Mouse (Mus musculus) right cerebral cortex, postnatal 36 days (tissue): ENCODE measurements around the gene Hmcn2.

Experiments
- DNase-seq, 2 experiments: peaks; one replicate each; pipeline ENCODE4 v3.0.0; 2022; ENCODE audit warnings: low spot score in 2 of 2, mixed read lengths in 1 of 2

The Hmcn2 gene

DNA sequence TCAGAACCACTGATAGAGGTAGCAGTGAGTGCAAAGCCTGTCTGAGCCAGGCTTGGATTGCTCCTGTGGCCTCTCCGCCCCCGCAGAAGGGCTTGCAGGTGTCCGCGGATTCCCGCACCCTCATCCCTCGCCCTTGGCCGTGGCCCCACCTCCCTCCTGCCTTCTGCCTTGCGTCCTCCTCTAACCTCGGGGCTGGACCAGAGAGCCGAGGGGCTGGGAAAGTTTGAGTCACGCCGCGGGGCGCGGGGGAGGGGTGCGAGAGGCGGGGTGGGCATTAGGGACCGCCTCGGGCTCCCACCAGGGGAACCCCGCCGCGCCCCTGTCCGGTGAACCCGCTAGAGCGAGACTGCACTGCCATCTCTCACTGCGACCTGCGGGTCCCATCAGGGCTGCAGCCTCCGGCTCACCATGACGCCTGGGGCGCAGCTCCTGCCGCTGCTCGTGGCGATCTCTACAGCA lies at the start of gene Hmcn2:
Gene Hmcn2 (plus strand): TSS at position 409 of the 459 bp plus-strand sequence.
- DNase-seq = no peak

DNA sequence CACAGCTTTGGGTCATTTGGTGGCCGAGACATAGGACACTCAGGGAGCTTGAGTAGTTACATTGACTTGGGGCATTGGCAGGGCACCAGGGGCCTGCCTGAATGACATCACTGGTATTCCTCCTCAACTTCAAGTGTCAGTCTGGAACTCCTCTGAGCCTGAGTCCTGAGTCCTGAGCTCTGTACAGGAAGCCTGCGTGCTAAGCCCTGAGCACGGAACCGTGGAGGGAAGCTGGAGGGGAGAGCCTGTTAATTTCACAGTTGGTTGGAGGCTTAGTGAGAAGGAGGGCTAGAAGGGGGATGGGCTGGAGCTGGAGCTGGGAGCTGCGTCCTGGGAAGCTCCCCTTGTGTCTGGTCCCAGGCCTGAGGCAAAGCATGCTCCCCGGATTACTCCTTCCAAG lies 46.8 kb upstream of the Hmcn2 start:
- DNase-seq = no peak

DNA sequence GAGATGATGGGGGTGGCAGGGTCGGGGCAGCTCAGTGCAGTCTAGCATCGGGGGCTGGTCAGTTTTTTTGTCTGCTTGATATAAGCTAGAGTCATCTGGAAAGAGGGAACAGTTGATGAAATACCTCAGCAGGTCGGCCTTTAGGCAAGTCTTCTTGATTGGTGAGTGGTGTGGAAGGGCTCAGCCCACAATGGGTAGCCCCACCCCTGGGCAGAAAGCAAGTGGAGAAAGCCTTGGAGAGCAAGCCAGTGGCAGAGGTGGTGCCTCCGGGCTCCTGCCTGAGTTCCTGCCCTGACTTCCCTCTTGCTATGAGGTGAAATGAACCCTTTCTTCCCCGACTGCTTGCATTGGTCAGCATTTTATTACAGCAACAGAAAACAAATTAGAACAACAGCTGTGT lies 45.6 kb upstream of the Hmcn2 start:
- DNase-seq = no peak

DNA sequence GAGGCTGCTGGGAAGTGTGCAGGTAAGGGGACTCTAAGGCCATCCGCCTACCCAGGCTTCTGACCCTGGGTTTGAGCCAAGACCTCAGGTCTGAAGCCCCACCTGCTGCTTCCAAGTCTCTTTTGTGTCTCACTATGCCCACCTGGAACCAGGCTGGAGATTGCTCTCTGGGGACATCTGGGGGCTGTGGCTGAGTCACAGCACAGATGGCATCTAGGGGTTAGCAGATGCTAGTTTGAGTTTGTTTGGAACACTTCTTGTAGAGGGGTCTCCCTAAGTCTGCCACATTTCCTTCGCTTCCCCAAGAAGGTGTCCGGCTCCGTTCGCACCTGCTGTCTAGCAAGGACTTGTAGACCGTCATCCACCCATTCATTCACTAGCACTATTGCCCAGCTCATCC lies 45.0 kb upstream of the Hmcn2 start:
- DNase-seq = no peak

DNA sequence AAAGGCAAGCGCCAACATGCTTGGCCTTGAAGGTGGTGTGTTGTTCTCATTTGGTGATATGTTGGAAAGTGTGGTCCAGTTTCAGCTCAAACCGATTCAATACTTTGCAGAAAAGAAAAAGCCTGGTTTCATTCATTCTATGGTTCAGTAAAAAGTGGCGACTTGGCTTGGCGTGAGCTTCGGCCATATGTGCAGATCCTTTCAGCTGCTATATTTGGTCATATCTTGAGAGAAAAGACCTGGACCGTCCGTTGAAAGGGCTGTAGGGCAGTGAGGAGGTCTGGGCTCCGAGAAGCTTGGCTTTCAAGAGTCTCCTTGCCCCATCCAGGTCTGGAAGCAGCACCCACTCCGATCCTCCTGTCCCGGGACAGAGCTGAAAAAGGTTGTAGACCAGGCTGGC lies 44.4 kb upstream of the Hmcn2 start:
- DNase-seq = no peak

DNA sequence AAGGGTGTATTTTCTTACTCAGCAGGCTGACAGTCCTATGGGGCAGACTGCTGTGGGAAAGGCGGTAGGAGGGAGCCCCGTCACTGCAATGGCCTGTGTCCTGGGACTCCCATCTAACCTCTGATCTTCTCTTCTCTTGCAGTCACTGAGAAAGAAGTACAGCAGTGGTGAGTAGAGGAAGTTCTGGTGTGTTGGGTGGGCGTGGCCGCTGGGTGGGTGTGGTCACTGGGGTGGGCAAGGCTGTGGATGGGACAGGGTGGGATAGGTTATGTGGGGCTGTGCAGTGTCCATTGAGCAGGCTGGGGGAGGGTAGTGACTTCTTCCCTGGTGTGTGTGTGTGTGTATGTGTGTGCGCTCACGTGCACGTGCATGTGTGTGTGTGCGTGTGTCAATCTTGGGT lies 43.7 kb upstream of the Hmcn2 start:
- no peak for DNase-seq

DNA sequence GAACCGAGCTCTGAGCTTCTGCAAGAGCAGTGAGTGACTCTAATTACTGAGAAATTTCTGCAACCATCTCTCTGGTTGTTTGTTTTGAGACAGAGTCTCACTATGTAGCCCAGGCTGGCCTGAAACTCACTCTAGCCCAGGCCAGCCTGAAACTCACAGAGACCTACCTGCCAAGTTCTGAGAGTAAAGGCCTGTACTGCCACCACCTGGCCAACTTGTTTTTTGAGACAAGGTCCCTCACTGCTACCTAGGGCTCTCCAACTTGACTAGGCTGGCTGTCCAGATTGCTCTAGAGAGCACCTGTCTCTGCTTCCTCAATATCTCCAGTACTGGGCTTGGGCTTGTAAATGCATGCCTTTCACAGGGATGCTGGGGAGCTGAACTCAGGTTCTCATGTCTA lies 43.1 kb upstream of the Hmcn2 start:
- DNase-seq = no peak

DNA sequence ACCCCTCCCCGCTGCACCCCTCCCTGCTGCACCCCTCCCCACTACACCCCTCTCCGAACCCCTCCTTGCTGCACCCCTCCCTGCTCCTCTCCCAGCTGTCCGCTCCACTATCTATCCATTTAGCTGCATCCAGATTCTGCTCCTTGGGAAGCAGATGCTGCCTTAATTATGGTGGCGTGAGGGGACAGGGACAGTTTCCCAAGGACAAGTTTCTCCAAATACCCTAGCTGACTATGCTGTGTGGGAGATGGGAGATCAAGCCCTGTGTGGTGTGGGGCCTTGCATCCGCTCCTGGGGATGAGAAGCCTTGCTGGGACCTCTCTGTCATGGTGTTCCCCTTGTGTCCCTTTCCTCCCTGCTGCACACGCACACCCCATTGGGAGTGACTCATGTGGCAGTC lies 39.2 kb upstream of the Hmcn2 start:
- no peak for DNase-seq

DNA sequence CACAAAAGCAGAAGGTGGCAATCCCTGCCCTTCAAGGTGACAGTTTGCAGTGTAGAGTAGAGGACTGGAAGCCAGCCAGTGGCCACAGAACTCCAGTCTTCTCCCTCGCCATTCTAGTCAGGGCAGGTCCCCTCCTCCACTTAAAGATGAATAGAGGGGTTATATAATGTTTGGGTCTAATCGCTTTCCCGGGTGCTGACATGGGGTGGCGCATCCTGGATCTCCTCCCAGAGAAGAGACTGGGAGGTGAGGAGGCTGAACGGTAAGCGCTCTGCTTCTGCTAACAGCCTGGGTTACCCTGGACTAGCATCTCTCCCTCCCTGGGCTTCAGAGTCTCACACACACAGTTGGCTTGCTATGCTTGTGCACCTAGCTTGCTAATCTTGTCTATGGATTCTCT lies 36.4 kb upstream of the Hmcn2 start:
- no peak for DNase-seq

DNA sequence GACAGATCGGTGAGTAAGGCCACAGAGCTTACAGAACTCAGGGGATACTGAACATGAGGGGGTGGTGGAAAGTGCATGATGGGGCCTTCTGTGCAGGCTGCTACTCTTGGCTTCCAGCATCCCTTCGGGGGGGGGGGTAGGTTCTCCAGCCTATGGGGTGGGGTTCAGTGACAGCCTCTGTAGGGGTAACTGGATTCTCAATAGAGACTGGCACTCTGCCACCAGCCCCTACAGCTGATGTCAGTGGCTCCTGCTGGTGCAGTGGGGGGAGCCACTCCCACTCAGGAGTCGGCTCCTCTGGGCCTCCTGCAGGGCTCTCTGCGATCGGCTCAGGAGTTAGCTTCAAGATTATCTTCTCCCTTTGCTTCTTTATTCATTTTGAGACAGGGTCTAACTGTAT lies 35.7 kb upstream of the Hmcn2 start:
- DNase-seq = no peak

DNA sequence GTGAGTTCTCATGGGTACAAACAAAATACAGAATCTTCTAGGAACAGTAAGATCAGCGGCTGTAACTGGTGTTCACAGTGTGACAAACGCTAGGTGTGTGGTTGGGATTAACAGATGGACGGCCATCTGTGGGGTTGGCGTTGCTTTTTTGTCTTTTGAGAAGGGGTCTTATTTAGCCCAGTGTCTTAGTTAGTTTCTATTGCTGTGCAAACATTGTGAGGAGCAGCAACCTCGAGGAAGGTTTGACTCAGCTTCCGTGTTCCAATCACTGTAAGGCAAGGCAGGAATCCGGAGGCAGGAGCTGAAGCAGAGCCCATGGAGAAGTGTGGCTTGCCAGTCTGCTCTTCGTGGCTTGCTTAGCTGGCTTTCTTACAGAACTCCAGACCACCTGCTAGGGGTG lies 33.1 kb upstream of the Hmcn2 start:
- DNase-seq = no peak

DNA sequence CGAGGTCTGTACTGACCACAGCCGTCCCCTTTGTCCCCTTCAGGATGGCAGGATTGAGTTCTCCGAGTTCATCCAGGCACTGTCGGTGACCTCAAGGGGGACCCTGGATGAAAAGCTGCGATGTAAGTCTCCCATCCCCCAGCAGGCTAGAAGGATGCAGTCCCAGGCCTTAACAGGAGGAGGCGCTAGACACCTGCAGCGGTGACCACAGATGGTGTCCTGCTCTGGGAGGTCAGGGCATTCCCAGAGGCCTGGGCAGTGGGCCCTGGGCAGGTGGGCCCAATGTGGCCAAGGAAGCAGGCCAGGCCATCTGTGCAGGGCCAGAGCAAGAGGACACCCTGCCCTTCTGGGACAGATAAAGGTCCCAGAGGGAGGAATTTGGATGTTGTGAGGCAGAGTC lies 31.9 kb upstream of the Hmcn2 start:
- no peak for DNase-seq

DNA sequence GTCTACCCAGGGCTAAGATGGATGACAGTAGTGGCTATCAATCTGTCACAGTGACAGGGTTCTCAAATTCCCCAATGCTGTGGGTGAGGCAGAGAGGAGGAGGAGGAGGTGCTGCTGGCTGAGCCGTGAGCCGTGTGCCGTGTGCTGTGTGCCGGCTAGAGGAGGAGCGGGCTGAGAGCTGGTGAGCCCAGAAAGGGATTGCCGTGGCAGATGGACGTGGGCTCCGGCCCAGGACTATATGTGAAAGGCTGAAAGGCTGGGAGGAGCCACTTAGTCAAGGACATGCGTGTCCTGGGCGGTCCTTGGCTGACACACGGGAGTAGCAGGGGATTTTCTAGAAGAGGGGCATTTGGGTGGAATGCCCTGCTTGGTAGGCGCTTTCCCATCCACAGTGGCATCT lies 31.3 kb upstream of the Hmcn2 start:
- DNase-seq = peak in 1 of 2 experiments; percentile 36

DNA sequence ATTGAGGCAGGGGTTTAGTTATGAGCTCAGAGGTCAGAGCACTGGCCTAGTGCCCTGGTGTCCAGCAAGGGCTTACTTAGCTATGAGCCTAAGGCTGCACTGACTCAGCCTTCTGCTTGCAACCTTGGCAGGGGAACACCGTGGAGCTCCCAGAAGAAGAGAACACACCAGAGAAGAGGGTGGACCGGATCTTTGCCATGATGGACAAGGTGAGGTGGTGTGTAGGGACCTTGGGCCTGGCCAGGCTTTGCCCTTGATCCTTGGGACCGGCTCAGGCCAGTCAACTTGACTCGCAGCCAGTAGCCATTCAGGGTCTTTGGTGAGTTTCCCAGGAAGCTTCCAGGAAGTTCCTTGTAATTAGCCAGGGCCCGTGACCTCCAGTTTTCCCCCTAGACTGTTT lies 29.7 kb upstream of the Hmcn2 start:
- DNase-seq = no peak

DNA sequence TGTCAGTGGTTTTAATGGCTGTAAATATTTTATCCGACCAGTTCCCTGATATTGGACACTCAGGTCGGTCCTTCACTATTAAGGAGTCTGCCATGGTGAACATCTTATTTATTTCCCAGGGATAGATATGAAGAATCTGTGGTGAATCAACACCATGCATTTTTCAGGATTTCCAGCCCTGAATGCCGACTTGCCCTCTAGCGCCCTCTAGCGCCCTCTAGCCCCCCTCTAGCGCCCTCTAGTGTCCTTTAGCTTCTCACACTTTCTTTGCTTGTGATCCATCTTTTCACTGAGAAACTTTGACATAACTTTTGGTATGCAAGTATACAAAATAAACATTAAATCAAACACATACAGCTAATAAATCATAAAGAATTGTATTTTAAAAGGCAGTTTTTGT lies 22.8 kb upstream of the Hmcn2 start:
- no peak for DNase-seq

DNA sequence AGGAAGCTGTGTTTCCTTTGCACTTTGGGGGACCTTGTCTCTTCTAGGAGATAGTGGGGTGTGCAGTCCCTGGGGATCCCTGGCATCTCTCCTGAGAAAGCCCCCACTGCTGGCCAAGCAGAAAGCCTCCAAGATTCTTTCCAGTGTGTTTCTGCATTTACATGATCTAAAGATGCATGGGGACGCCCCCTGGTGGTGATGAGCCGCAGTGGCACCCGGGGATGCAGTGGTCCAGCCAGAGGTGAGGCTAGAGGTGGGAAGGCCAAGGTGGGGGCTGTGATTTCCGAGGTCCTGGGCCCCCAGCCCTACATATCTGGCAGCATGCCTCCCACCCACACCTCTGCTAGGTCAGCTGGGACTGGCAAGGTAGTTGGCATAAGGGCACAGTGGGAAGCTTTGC lies 19.2 kb upstream of the Hmcn2 start:
- peak; percentile 65 to 69 for DNase-seq

DNA sequence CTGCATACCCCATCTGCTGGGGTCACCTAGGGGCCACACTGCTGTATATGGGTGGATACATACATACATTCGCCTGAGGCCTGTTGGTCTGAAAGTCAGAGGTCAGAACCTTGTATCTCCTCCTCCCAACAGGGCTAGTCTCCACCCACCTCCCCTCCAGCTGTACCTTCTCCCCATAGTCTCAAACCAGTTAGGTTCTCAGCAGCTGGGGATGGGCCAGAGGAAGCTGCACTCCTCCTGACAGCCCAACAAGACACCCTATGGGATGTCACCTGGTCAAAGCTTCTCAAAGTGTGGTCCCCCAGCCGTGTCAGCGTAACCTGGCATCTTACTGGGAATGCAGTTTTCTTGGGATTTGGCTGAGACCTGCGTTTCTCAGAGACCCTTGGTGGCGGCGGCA lies 17.8 kb upstream of the Hmcn2 start:
- DNase-seq = no peak

DNA sequence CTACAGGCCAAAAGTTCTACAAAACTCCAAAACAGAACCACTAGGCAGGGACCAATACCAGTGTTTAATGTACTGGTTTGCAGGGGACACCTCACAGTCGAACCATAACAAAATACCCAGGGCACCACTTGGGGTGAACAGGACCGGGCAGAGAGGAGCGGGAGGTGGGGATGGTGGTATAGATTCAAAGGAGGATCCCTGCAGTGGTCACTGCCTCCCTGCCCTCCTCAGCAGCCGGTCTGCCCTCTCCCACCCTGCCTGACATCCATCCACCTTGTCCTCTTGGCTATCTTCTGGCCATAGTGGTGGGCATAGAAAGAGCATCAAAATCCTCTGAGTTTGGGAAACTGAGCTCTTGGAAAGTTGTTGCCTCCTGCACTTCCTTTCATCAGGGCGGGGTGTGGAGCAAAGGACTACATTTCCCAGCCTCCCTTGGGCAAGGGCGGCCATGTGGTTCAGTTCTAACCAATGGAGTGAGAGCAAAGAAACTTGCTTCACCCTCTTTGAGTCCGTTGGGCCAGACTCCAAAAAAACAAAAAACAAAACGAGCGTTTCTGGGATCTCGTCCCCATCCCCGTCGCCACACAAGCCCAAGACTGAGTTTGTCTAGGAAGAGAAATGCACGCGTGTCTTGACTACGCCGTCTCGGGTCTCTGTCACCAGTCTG lies 16.5 kb upstream of the Hmcn2 start:
- DNase-seq = no peak

DNA sequence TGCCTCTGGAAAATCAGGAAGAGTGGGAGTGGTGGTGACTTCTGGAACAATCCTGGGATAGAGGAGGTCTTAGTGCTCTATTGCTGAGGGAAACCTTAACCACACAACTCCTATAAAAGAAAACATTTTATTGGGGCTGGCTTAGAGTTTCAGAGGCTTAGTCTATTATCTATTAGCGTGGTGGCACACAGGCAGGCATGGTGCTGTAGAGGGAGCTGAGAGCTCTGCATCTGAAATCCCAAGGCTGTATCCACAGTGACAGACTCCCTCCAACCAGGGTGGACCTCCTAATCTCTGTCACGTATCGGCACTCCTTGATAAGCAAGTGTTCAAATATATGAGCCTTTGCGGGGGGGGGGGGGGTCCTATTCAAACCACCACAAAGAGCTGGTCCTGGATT lies 15.4 kb upstream of the Hmcn2 start:
- no peak for DNase-seq

DNA sequence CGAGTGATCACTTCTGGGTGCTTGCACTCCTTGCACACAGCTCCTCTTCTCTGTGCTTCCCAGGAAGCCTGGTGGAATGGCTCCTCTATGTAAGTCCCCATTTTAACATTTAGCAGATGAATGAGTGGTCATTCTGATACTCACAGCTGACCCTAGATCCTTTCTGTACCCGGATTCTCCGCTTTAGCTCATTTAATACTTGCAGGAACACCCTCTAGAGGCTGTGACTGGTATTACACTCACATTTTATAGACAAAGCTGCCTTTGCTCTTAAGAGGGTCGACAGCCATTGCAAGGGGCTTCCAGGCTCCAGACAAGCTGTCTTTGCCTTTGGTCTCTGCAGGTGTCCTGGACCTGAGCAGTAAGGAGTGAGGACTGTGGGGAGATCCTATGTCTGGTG lies 14.9 kb upstream of the Hmcn2 start:
- no peak for DNase-seq

DNA sequence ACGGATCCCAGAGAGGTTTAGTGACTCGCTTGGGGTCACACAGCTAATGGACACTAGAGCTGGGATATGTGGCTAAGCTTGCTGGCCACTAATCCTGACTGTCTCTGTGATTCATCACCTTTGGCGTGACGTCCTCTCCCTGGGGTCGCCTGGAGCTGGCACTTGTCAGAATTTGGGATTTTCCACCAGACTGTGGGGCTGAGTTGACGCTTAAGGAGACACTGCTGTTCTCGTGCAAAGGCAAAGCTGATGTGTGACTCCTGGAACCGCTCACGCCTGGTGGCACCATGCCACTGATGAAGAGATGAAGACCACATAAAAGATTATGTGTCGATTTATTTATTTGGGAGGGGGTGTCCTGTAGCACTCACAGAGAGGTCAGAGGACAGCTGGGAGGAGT lies 14.2 kb upstream of the Hmcn2 start:
- DNase-seq = no peak

DNA sequence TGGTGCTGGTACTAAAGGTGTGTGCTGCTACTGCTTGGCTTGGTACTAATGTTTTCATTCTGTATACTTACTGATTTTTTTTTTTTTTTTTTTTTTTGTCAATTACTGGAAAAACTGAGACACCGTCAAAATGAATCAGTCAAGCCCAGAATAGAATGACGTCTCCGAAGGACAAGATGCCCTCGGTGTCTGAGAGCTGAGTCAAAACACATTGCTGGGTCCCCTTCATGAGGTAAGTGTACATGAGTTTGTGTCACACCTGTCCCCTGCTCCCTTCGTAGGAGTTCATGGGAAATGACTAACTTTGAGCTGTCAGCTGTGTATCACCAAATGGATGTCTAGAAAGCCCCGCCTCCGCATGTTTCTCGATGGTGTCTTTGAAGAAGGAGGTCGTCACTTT lies 11.0 kb upstream of the Hmcn2 start:
- DNase-seq = no peak

DNA sequence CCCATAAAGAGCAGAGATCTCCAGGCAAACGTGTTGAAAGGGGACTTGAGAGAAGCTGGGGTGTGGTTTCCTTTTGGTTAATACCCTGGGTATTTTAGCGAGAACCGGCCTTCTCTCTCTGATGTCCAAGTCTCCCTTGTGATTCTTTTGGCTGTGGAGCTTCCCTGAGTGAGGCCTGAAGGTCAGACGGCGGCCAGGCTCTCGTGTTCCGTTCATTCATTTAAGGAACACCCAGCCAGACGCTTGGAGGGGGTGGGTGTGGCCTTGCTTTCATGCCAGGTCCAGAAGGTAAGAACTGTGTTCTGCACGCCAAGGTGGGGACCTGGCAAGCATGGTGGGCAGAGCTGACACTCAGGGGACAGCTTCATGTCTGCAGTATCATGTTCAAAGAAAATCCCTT lies 10.0 kb upstream of the Hmcn2 start:
- DNase-seq = no peak
